Mouse (Mus musculus) bone marrow macrophage, adult 2 months (primary cell): ENCODE results near the gene Mip.

Experiments used
- CTCF ChIP-seq: IDR thresholded peaks from 2 replicates; pipeline ENCODE4 v1.5.1; 2012; ENCODE audit warnings: low read depth, mild to moderate bottlenecking, low read length, moderate library complexity
- POLR2A ChIP-seq: IDR thresholded peaks from 2 replicates; pipeline ENCODE4 v1.6.1; 2012; ENCODE audit warnings: mild to moderate bottlenecking, low read depth, low read length, borderline replicate concordance

DNA sequence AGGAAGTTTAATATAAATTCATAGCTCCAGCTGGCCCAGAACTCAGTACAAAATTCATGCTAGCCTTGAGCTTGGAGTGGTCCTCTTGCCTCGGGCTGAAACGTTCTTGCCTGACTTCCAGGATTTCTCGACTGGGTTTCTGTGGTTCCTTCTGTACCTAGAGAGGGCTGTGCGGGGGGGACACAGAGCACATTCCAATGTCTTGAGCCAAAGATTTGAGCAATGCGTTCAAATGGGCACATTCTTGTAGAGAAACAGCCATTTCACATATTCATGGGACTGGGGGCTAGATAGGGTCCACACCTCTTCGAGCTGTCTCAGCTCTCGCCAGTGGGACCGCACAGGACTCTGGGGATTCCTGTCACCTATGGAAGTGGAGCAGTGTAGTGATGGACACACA is 30.3 kb downstream of the Mip start:
- TF ChIP-seq CTCF = no peak
- TF ChIP-seq POLR2A = no peak
